Mouse (Mus musculus) lung, postnatal 0 days (tissue): ENCODE results near the gene Ptprq. TPM values are rescaled to one million over a fixed set of nuclear protein-coding genes. Genes with fewer than 3 reads are reported as not detected.

Source experiments
- ATAC-seq: fragments of 200-750 bp; cut with Nextera tagmentation; 2 replicates; pipeline ENCODE4 v1.8.0; 2017; ENCODE audit warnings: moderate library complexity
- DNase-seq: peaks from one replicate; pipeline ENCODE4 v3.0.0-alpha.2; 2016; ENCODE audit warnings: low spot score
- H3K27ac ChIP-seq: fragments of 300-500 bp; sonication (generic); 2 replicates; pipeline ENCODE4 v1.5.1; 2014; ENCODE audit warnings: antibody characterized with exemption, mild to moderate bottlenecking, low read length, mixed read lengths
- H3K27me3 ChIP-seq: fragments of 300-500 bp; sonication (generic); replicated peaks from 2 replicates; pipeline ENCODE4 v1.6.1; 2014; ENCODE audit warnings: low read length, mixed read lengths; ENCODE audit not compliant: insufficient read depth
- H3K36me3 ChIP-seq: fragments of 300-500 bp; sonication (generic); 2 replicates; pipeline ENCODE4 v1.6.1; 2014; ENCODE audit warnings: low read length, mixed read lengths; ENCODE audit not compliant: insufficient read depth
- H3K4me1 ChIP-seq: fragments of 300-500 bp; sonication (generic); 2 replicates; pipeline ENCODE4 v1.6.1; 2014; ENCODE audit warnings: antibody characterized with exemption, low read depth, low read length, mixed read lengths; ENCODE audit not compliant: insufficient read depth
- H3K4me2 ChIP-seq: fragments of 300-500 bp; sonication (generic); replicated peaks from 2 replicates; pipeline ENCODE4 v1.6.1; 2014; ENCODE audit warnings: low read depth, mild to moderate bottlenecking, low read length, moderate library complexity, mixed read lengths
- H3K4me3 ChIP-seq: fragments of 300-500 bp; sonication (generic); 2 replicates; pipeline ENCODE4 v1.5.1; 2014; ENCODE audit warnings: low read depth, low read length
- H3K9ac ChIP-seq: fragments of 300-500 bp; sonication (generic); replicated peaks from 2 replicates; pipeline ENCODE4 v1.6.1; 2014; ENCODE audit warnings: low read depth, mild to moderate bottlenecking
- H3K9me3 ChIP-seq: fragments of 300-500 bp; sonication (generic); 2 replicates; pipeline ENCODE4 v1.6.1; 2016; ENCODE audit warnings: low read length, mixed read lengths
- CTCF ChIP-seq: IDR thresholded peaks from 2 replicates; pipeline ENCODE4 v1.5.1; 2016; ENCODE audit warnings: antibody characterized with exemption, mild to moderate bottlenecking
- EP300 ChIP-seq: IDR thresholded peaks from 2 replicates; pipeline ENCODE4 v1.6.1; 2016; ENCODE audit warnings: antibody characterized with exemption, mild to moderate bottlenecking, control low read depth
- WGBS: fragments of 180-500 bp; shearing (Covaris S2); extraction: QIAGEN DNeasy Blood & Tissue Kit; methylation state at CpG from one replicate; pipeline ENCODE4 v1.1.7; 2014; 5-methylcytosine and 5-hydroxymethylcytosine counted together
- polyA plus RNA-seq: library from polyadenylated mRNA; unstranded; fragments of >200 nt; fragmentation: Nextera tagmentation; extraction: Ambion mirVana; gene quantifications from 2 replicates; pipeline ENCODE4 v1.2.1, GENCODE M21; 2015

Ptprq gene
- polyA plus RNA-seq, 1 experiment from 2014 or later: 0.07 TPM

DNA sequence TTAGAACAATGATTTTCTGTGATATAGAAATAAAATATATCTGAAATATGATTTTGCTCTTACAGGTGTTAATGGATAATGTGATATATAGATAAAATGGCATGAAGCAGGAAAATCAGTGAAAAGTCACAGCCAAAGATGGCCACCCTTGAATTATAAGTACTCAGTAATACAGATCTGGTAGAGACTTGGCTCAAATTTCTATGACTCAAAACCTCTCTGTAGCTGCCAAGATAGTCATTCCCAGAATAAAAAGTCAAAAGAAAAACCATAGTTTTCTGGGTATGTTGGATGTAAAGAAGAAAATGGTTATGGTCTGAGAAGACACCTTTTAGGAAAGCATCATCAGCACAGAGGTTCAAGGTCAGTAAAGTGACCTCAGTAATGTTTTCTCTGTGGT, 159.0 kb downstream of the Ptprq start:
- Histone ChIP-seq H3K27ac (no peak overlapping the region), H3K4me3 (no peak overlapping the region), H3K27me3 (no peaks in the 10 kb centered on the region), H3K9me3 (no peaks in the 10 kb centered on the region), H3K9ac (no peak overlapping the region), H3K4me2 (no peak overlapping the region), H3K4me1 (no peaks in the 10 kb centered on the region), H3K36me3 (no peaks in the 10 kb centered on the region)
- ATAC-seq (no peak), DNase-seq (no peak)
- TF ChIP-seq EP300 (no peak), CTCF (no peak)

DNA sequence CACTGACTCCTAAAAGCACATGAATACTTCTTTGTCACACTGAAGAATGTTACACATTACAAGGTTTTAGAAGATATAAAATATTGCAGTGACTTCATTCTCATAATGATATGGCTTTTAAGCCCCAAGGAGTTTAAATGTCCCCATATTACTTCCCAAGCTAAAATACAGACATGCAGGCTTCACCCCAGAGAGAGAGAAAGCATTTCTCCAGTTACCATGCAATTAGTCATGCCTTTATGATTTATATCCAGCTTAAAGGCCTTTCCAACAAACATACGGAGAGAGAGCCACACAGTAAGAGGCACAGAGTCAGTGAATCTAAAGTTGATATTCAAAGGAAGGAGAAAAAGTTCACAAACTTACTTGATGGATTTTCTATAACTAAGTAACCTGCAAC, 176.8 kb downstream of the Ptprq start:
- TF ChIP-seq EP300: no peak
- TF ChIP-seq CTCF: no peak
- DNase-seq: no peak
- WGBS: 13% methylated on average over 1 of the region's 1 CpGs
- no peak overlapping the region for H3K4me2 ChIP-seq
- H3K4me3 ChIP-seq: no peak overlapping the region
- no peaks in the 10 kb centered on the region for H3K4me1 ChIP-seq
- no peak for ATAC-seq
- H3K9ac ChIP-seq: no peak overlapping the region
- H3K27me3 ChIP-seq: no peaks in the 10 kb centered on the region
- H3K9me3 ChIP-seq: no peaks in the 10 kb centered on the region
- no peak overlapping the region for H3K27ac ChIP-seq
- H3K36me3 ChIP-seq: no peaks in the 10 kb centered on the region

DNA sequence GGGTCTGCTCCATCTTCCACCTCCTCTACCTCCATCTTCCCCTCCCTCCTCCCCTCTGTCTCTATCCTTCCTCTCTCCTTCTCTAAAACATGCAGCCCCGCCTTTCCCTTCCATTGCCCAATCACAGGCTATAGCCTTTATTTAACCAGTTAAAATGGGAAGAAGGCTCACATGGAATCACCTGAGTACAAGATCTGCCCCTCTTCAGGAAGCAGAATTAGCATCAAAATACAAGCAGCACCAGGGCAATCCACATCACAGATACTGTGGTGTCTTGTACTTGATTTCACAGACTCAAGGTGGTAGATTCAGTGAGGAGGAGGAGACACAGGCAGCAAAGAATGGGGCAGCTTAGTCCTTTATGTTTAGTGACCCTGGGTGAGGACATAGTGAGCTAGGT, 191.1 kb downstream of the Ptprq start:
- no peaks in the 10 kb centered on the region for H3K4me1 ChIP-seq
- no peaks in the 10 kb centered on the region for H3K9me3 ChIP-seq
- WGBS: 56% methylated on average over 1 of the region's 1 CpGs
- no peak for ATAC-seq
- H3K27ac ChIP-seq: no peak overlapping the region
- no peak for TF ChIP-seq EP300
- no peak for TF ChIP-seq CTCF
- no peaks in the 10 kb centered on the region for H3K27me3 ChIP-seq
- no peak for DNase-seq
- no peak overlapping the region for H3K4me3 ChIP-seq
- H3K9ac ChIP-seq: no peak overlapping the region
- H3K4me2 ChIP-seq: no peak overlapping the region
- H3K36me3 ChIP-seq: no peaks in the 10 kb centered on the region

DNA sequence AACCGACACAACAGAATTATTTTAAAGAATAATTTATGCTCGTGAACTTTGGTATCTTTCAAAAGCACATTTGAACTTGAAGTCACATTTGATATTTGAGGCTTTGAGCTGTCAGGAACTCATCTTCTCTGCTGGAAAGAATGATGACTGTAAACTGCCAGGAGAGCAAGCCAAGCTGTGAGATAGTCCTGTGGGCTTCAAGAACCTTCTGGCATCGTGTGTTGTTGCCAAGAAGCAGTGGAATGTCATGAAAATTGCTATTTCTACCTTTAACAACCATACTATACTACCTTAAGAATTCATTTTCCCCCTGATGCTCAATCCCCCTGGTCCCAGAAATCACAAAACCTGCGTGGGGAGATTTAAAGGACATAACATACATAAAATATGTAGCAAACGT, 200.6 kb downstream of the Ptprq start:
- Histone ChIP-seq H3K27me3 (no peaks in the 10 kb centered on the region), H3K4me2 (no peak overlapping the region), H3K4me3 (no peak overlapping the region), H3K27ac (no peak overlapping the region), H3K4me1 (no peaks in the 10 kb centered on the region), H3K9me3 (no peaks in the 10 kb centered on the region), H3K36me3 (no peaks in the 10 kb centered on the region), H3K9ac (no peak overlapping the region)
- 56% methylated on average over 5 of the region's 5 CpGs for WGBS
- ATAC-seq (no peak), DNase-seq (no peak)
- no peak for TF ChIP-seq CTCF
- no peak for TF ChIP-seq EP300

DNA sequence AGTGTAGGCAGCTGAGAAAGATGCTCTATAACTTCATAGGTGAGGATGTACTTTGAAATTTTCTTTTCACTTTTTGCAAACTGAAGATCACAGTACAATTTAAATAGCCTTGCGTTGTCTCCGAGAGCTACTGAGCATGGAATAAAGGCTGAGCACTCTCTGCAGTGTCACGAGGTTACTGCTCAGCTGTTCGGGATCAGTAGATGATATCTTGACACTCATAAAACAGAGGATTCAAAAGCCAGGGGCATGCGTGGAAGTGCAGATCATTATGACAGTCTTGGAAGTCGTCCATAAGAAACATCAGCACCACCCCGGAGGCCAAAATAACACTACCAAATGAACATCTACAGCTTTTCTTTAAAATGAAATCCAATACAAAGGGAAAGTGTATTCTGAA, 203.2 kb downstream of the Ptprq start:
- TF ChIP-seq EP300 (no peak), CTCF (no peak)
- H3K9me3 ChIP-seq: no peaks in the 10 kb centered on the region
- no peaks in the 10 kb centered on the region for H3K36me3 ChIP-seq
- H3K4me1 ChIP-seq: no peaks in the 10 kb centered on the region
- no peak overlapping the region for H3K27ac ChIP-seq
- H3K9ac ChIP-seq: no peak overlapping the region
- WGBS: 62% methylated on average over 7 of the region's 7 CpGs
- H3K27me3 ChIP-seq: no peaks in the 10 kb centered on the region
- H3K4me3 ChIP-seq: no peak overlapping the region
- no peak overlapping the region for H3K4me2 ChIP-seq
- DNase-seq (no peak), ATAC-seq (no peak)

DNA sequence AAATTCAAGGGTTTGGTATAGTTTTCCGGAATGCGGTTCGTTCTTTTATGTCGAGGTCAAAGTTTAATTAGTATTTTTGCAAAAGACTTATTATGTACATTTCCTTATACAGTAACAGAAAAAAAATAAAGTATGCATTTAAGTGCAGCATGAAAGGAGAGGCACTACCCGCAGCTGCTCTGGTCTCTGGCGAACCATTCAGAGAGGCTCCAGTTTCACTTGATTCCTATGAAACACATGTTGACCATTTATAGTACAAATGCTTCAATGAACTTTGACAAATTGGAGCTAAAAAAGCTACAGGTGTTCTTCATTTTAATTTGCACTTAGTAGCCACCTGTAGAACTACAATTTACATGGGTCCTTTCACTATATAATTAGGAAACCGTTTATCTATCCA, 205.1 kb downstream of the Ptprq start:
- Histone ChIP-seq H3K4me1 (no peaks in the 10 kb centered on the region), H3K4me2 (no peak overlapping the region), H3K27me3 (no peaks in the 10 kb centered on the region), H3K9me3 (no peaks in the 10 kb centered on the region), H3K9ac (no peak overlapping the region), H3K27ac (no peak overlapping the region), H3K4me3 (no peak overlapping the region), H3K36me3 (no peaks in the 10 kb centered on the region)
- no peak for TF ChIP-seq CTCF
- TF ChIP-seq EP300: no peak
- ATAC-seq (no peak), DNase-seq (no peak)
- WGBS: 78% methylated on average over 7 of the region's 7 CpGs

DNA sequence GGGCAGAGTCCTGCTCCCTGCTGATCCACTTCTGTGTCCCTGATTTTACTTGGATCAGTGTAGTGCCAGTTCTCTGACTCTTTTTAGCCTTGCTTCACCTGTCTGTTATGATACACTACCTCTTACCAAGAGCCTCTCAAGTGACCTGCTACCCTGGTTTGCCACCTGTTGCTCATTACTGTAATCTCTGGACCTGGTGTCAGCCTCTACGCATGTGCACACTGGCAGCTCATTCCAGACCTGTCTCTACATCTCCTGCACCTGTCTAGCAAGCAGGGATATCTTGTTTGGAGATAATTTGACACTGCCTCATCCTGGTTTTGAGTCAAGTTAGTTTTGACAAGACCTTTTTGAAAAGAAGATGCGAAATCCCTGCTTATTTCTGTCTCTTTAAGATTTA, 213.5 kb downstream of the Ptprq start:
- no peaks in the 10 kb centered on the region for H3K27me3 ChIP-seq
- DNase-seq (no peak), ATAC-seq (no peak)
- H3K9ac ChIP-seq: no peak overlapping the region
- 68% methylated on average over 2 of the region's 2 CpGs for WGBS
- no peak overlapping the region for H3K27ac ChIP-seq
- H3K9me3 ChIP-seq: no peaks in the 10 kb centered on the region
- TF ChIP-seq CTCF (no peak), EP300 (no peak)
- H3K4me3 ChIP-seq: no peak overlapping the region
- no peak overlapping the region for H3K4me2 ChIP-seq
- H3K4me1 ChIP-seq: no peaks in the 10 kb centered on the region
- no peaks in the 10 kb centered on the region for H3K36me3 ChIP-seq
